ENCODE assay signal across 9 mouse cellular contexts in genomic region chr8:85699051-85699450, GRCm38 (mm10). TPM values are rescaled to one million over a fixed set of nuclear protein-coding genes. Genes with fewer than 3 reads are reported as not detected.
DNase-seq lines count a peak whose midpoint lies in the region; ATAC-seq and TF ChIP-seq lines count a peak whose summit lies in the region.
"Had no signal": no experiment of that assay in that cellular context is flagged by ENCODE, and none has a peak within 500 bp of the region (broad histone marks: within the 10 kb centered on the region; RNA-seq: fewer than 3 reads in every experiment).

No protein-coding gene starts in this region.

- H3K27me3 ChIP-seq in E14TG2a.4 (ENCODE audit: insufficient read depth, low read length) = peaks cover 35% of the 10 kb centered on the region
- peaks cover 31% of the 10 kb centered on the region for H3K27me3 ChIP-seq in forebrain, embryonic 10.5 days (ENCODE audit: poor library complexity, severe bottlenecking)
- H3K27me3 ChIP-seq in heart, embryonic 15.5 days = peaks cover 18% of the 10 kb centered on the region
- peaks cover 17% of the 10 kb centered on the region for H3K27me3 ChIP-seq in liver, embryonic 11.5 days (replicated peaks; ENCODE audit: control insufficient read depth, insufficient read depth, low read length)
- no peaks in the 10 kb centered on the region for H3K27me3 ChIP-seq in neural tube, embryonic 11.5 days (ENCODE audit: control insufficient read depth, insufficient read depth, low read length)
- peaks cover 7% of the 10 kb centered on the region; the same call in 1 of the 2 replicates for H3K27me3 ChIP-seq in stomach, embryonic 16.5 days (ENCODE audit: control insufficient read depth, insufficient read depth, low read length)

- H3K36me3 ChIP-seq in E14TG2a.4 (ENCODE audit: insufficient read depth, low read length) = no peaks in the 10 kb centered on the region
- H3K36me3 ChIP-seq in forebrain, embryonic 10.5 days (replicated peaks) = peaks cover 5% of the 10 kb centered on the region; the same call in 1 of the 2 replicates
- no peaks in the 10 kb centered on the region for H3K36me3 ChIP-seq in heart, embryonic 15.5 days
- H3K36me3 ChIP-seq in liver, embryonic 11.5 days (ENCODE audit: control insufficient read depth, insufficient read depth, low read length) = no peaks in the 10 kb centered on the region
- H3K36me3 ChIP-seq in neural tube, embryonic 11.5 days (ENCODE audit: control insufficient read depth, insufficient read depth, low read length) = no peaks in the 10 kb centered on the region
- H3K36me3 ChIP-seq in stomach, embryonic 16.5 days (ENCODE audit: control insufficient read depth, insufficient read depth, low read length) = no peaks in the 10 kb centered on the region

- peak overlapping the region; percentile 39 for H3K4me2 ChIP-seq in heart, embryonic 15.5 days
- H3K4me2 ChIP-seq in liver, embryonic 11.5 days = peak overlapping the region; percentile 27; the same call in 1 of the 2 replicates
- peak overlapping the region; percentile 35 for H3K4me2 ChIP-seq in neural tube, embryonic 11.5 days (ENCODE audit: low read depth)
- peak overlapping the region; percentile 19; the same call in 1 of the 2 replicates for H3K4me2 ChIP-seq in stomach, embryonic 16.5 days (ENCODE audit: low read depth, low read length)

- peaks cover 5% of the 10 kb centered on the region for H3K4me1 ChIP-seq in E14TG2a.4 (replicated peaks; ENCODE audit: low read depth, low read length)
- peaks cover 23% of the 10 kb centered on the region for H3K4me1 ChIP-seq in forebrain, embryonic 10.5 days
- peaks cover 11% of the 10 kb centered on the region for H3K4me1 ChIP-seq in heart, embryonic 15.5 days (replicated peaks)
- H3K4me1 ChIP-seq in liver, embryonic 11.5 days (replicated peaks; ENCODE audit: control insufficient read depth, insufficient read depth, low read length) = peaks cover 5% of the 10 kb centered on the region; the same call in 1 of the 2 replicates
- 0 out of 2 replicates have a peak, but pooled peaks cover 4% of the 10 kb centered on the region for H3K4me1 ChIP-seq in neural tube, embryonic 11.5 days (ENCODE audit: control insufficient read depth, insufficient read depth, low read length)
- peaks cover 4% of the 10 kb centered on the region for H3K4me1 ChIP-seq in stomach, embryonic 16.5 days (ENCODE audit: control insufficient read depth, insufficient read depth, low read length)

- under 1% methylated on average over 6 of the region's 6 CpGs for WGBS in forebrain, embryonic 10.5 days
- WGBS in heart, embryonic 15.5 days = 1% methylated on average over 6 of the region's 6 CpGs
- 1% methylated on average over 6 of the region's 6 CpGs for WGBS in liver, embryonic 11.5 days
- 3% methylated on average over 6 of the region's 6 CpGs for WGBS in neural tube, embryonic 11.5 days
- 1% methylated on average over 6 of the region's 6 CpGs for WGBS in stomach, embryonic 16.5 days

- peak; percentile 81 for TF ChIP-seq CTCF in E14TG2a.4 (conservative IDR thresholded peaks at IDR 0.05; ENCODE audit: low read length)

- no peak overlapping the region for H3K9ac ChIP-seq in heart, embryonic 15.5 days
- no peak overlapping the region for H3K9ac ChIP-seq in liver, embryonic 11.5 days (ENCODE audit: low read depth, low read length)
- no peak overlapping the region for H3K9ac ChIP-seq in neural tube, embryonic 11.5 days (ENCODE audit: low read length)
- H3K9ac ChIP-seq in stomach, embryonic 16.5 days (ENCODE audit: low read length) = no peak overlapping the region

- no peak overlapping the region for H3K4me3 ChIP-seq in E14TG2a.4 (replicated peaks; ENCODE audit: low read length)
- H3K4me3 ChIP-seq in forebrain, embryonic 10.5 days = peak overlapping the region; percentile 80
- no peak overlapping the region for H3K4me3 ChIP-seq in heart, embryonic 15.5 days
- no peak overlapping the region for H3K4me3 ChIP-seq in liver, embryonic 11.5 days (ENCODE audit: low read depth, low read length)
- H3K4me3 ChIP-seq in neural tube, embryonic 11.5 days (ENCODE audit: low read depth, low read length) = no peak overlapping the region
- H3K4me3 ChIP-seq in stomach, embryonic 16.5 days (replicated peaks; ENCODE audit: low read length) = no peak overlapping the region

- no peak overlapping the region for H3K27ac ChIP-seq in forebrain, embryonic 10.5 days
- H3K27ac ChIP-seq in heart, embryonic 15.5 days = no peak overlapping the region
- no peak overlapping the region for H3K27ac ChIP-seq in liver, embryonic 11.5 days (ENCODE audit: low read depth, low read length)
- H3K27ac ChIP-seq in neural tube, embryonic 11.5 days (ENCODE audit: low read depth, low read length) = no peak overlapping the region
- H3K27ac ChIP-seq in stomach, embryonic 16.5 days (ENCODE audit: low read length) = no peak overlapping the region
- H3K27ac ChIP-seq: macrophage had no signal

- peaks cover 11% of the 10 kb centered on the region; the same call in 1 of the 2 replicates for H3K9me3 ChIP-seq in E14TG2a.4 (ENCODE audit: low read length)
- peaks cover 6% of the 10 kb centered on the region; the same call in 1 of the 2 replicates for H3K9me3 ChIP-seq in forebrain, embryonic 10.5 days
- H3K9me3 ChIP-seq in heart, embryonic 15.5 days (replicated peaks) = no peaks in the 10 kb centered on the region
- H3K9me3 ChIP-seq in liver, embryonic 11.5 days (ENCODE audit: control insufficient read depth, low read length) = no peaks in the 10 kb centered on the region
- no peaks in the 10 kb centered on the region for H3K9me3 ChIP-seq in neural tube, embryonic 11.5 days (ENCODE audit: control insufficient read depth, low read length)
- H3K9me3 ChIP-seq in stomach, embryonic 16.5 days (replicated peaks; ENCODE audit: control insufficient read depth, low read length) = no peaks in the 10 kb centered on the region

- ATAC-seq in heart, embryonic 15.5 days (replicated peaks; ENCODE audit: insufficient number of reproducible peaks, insufficient read depth, low FRiP score, low read depth) = no peak
- ATAC-seq in liver, embryonic 11.5 days (replicated peaks; ENCODE audit: low FRiP score) = peak; percentile 60
- peak; percentile 14; the same call in 1 of the 2 replicates for ATAC-seq in neural tube, embryonic 11.5 days (ENCODE audit: insufficient read depth, low FRiP score, low TSS enrichment)
- ATAC-seq in stomach, embryonic 16.5 days (ENCODE audit: insufficient read depth, low FRiP score) = no peak

- DNase-seq in c-Kit-negative CD71-positive TER-119-positive erythroid progenitor cells, embryonic 14.5 days (ENCODE audit: low read depth, low spot score) = peak; percentile 48
- peak; percentile 71 for DNase-seq in forebrain, embryonic 10.5 days (ENCODE audit: extremely low spot score, low spot score)
- peak; percentile 74 for DNase-seq in kidney, postnatal 10 days
- DNase-seq in liver, embryonic 11.5 days (ENCODE audit: low spot score) = peak; percentile 67
- peak; percentile 79 for DNase-seq in neural tube, embryonic 11.5 days (ENCODE audit: low spot score)

RNA-seq across cellular contexts. Expression of gene Neto2, which starts 1.7 kb away (rescaled TPM):
- polyA plus RNA-seq in forebrain, embryonic 10.5 days (2016; fragmentation: Nextera tagmentation; extraction: Ambion mirVana) = 15.3 and 17.4 TPM in 2 replicates
- 3.3 and 3.5 TPM in 2 replicates for polyA plus RNA-seq in heart, embryonic 15.5 days (2015; fragmentation: Nextera tagmentation; extraction: Ambion mirVana)
- polyA plus RNA-seq in liver, embryonic 11.5 days (2014; fragmentation: Nextera tagmentation; extraction: Ambion mirVana) = 4.6 and 5.6 TPM in 2 replicates
- polyA plus RNA-seq in neural tube, embryonic 11.5 days (2014; fragmentation: Nextera tagmentation; extraction: Ambion mirVana) = 28.5 and 29.9 TPM in 2 replicates
- 4.6 and 4.7 TPM in 2 replicates for polyA plus RNA-seq in stomach, embryonic 16.5 days (2015; fragmentation: Nextera tagmentation; extraction: Ambion mirVana)

Comparison
In these comparisons a context has a peak if more than half of its experiments do, and no peak if none do; other contexts are left out.
1. ATAC-seq: peak in liver, embryonic 11.5 days (single experiment) and neural tube, embryonic 11.5 days (single experiment); none in heart, embryonic 15.5 days (single experiment) and stomach, embryonic 16.5 days (single experiment).
2. Peak in every context shown above with its lines, with median percentiles within 50 percentile points of each other: DNase-seq and H3K4me2 ChIP-seq.